Mouse (Mus musculus): Measurements from ENCODE around the gene Clpsl2. TPM values are rescaled to one million over a fixed set of nuclear protein-coding genes. Genes with fewer than 3 reads are reported as not detected.
A peak's percentile ranks its signal among the peaks of the same experiment; 100 is the strongest.

Clpsl2 gene
- polyA plus RNA-seq, 1 experiment from 2014 or later, result not detected

DNA sequence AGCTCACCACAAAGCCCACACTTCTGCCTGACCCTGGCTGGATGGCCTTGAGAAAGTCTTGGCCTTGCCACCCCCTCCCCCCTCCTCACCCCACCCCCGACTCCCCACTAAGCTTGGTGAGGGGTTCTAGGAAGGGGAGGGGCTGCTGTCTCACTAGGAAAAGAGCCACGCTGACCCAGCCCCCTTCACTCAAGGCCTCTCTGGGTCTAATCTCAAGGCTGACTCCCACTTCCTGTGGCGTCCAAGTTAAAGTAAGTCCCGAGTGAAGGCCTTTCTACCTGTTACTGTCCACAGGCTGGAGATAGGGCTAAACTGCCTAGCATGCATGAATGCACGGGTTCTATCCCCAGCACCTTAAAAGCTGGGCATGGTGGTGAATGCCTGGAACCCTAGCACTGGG is 41.7 kb upstream of the Clpsl2 start:
- no peak for ATAC-seq
- Histone ChIP-seq H3K9me3 (ENCODE audit: control insufficient read depth) (no peaks in the 10 kb centered on the region), H3K27me3 (replicated peaks; ENCODE audit: control insufficient read depth, insufficient read depth, low read length) (no peaks in the 10 kb centered on the region), H3K4me2 (replicated peaks; ENCODE audit: low read depth) (no peak overlapping the region), H3K4me1 (replicated peaks; ENCODE audit: control insufficient read depth, insufficient read depth, low read length) (peaks cover 14% of the 10 kb centered on the region; the same call in 1 of the 2 replicates), H3K9ac (ENCODE audit: low read depth, low read length) (no peak overlapping the region), H3K36me3 (ENCODE audit: control insufficient read depth, insufficient read depth) (no peaks in the 10 kb centered on the region), H3K27ac (ENCODE audit: low read depth, low read length) (no peak overlapping the region), H3K4me3 (ENCODE audit: low read depth, low read length) (no peak overlapping the region)
- 45% methylated on average over 5 of the region's 5 CpGs for WGBS
- TF ChIP-seq CTCF (IDR thresholded peaks at IDR 0.05; ENCODE audit: low read depth), result no peak

DNA sequence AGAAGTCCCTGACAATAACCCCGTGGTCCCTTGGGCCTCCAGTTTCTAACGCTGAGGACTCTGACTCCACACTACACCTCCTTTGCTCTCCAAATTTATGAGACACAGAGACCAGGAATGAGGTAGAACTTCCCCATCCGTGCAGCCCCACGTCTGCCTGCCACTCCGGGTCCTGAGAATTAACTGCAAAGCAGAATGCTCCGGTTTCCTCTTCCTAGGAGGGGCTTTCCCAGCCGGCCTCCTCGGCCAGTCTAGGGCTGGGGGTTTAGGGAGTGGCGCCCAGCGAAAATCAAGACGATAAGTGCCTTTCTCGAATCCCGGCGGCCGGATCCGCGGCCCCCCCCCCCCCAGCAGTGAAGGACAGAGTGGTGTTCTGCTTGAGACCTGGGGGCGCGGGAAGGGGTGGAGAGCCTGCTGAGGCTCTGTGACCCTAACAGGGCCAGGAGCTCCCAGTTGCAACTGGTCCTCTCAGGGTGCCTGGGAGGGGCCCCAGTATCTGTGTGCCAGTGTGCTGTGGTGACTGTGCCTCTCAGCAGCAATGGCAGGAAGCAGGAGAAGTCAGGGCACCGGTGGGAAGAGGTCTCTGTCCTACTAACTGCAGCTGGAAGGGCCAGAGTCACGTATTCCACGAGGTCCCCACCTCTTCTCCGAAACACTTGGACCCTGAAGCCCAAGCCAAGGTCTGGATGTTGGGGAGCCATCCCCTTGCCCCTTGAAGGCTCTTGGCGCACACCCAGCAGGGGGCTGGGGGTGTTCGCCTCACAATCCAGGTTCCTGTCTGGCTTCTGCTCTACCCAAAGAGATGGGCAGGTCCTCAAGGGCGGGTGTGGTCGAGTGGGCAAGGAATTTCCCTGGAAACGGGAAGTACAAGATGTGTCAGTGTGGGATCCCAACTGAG is 38.5 kb upstream of the Clpsl2 start:
- ATAC-seq, result no peak
- H3K4me1 ChIP-seq (replicated peaks; ENCODE audit: control insufficient read depth, insufficient read depth, low read length), result peaks cover 21% of the 10 kb centered on the region; the same call in 1 of the 2 replicates
- peak overlapping the region; percentile 41 for H3K4me2 ChIP-seq (replicated peaks; ENCODE audit: low read depth)
- peak overlapping the region; percentile 2 for H3K9ac ChIP-seq (ENCODE audit: low read depth, low read length)
- H3K27me3 ChIP-seq (replicated peaks; ENCODE audit: control insufficient read depth, insufficient read depth, low read length), result no peaks in the 10 kb centered on the region
- no peaks in the 10 kb centered on the region for H3K9me3 ChIP-seq (ENCODE audit: control insufficient read depth)
- no peak overlapping the region for H3K27ac ChIP-seq (ENCODE audit: low read depth, low read length)
- H3K36me3 ChIP-seq (ENCODE audit: control insufficient read depth, insufficient read depth), result no peaks in the 10 kb centered on the region
- TF ChIP-seq CTCF (IDR thresholded peaks at IDR 0.05; ENCODE audit: low read depth), result no peak
- 12% methylated on average over 28 of the region's 28 CpGs for WGBS
- H3K4me3 ChIP-seq (ENCODE audit: low read depth, low read length), result no peak overlapping the region

DNA sequence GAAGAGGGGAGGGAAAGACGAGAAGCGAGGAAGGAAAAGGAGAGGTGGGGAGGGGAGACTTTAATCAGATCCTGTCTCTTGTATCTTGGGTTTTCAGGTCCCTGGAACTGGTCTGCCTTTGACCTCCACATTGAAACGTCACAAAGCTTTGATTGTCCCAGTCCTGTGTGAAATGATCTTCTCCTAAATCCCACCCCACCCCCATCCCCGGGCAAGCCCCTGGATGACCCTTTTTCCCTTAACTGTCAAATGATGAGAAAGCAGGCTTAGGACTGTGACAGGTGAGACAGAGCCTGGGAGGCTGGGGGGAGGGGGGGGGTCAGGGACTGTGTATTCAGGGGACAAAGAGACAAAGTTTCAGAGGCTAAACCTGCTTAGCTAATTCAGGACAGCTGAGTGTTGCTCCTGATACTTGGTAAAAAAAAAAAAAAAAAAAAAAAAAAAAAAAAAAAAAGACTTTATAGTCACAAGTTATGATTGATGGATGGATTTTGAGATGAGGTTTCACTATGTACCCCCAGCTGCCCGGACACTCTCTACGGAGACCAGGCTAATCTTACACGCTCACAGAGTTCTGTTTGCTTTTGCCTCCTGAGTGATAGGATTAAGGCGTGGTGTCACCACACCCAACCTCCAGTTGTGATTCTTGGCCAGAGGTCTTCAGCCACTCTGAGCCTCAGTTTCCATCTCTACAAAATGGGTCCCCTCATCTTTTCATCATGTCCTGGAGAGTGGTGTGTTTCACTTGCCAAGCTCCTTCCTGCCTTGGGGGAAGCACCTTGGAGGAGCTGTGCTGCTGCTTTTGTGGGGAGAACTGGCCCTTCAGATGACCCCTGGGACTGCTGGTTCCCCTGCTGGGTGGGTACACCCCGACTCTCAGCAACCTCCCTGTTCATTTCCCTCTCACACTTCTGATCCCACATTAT is 37.3 kb upstream of the Clpsl2 start:
- 29% methylated on average over 9 of the region's 9 CpGs for WGBS
- Histone ChIP-seq H3K9ac (ENCODE audit: low read depth, low read length) (peak overlapping the region; percentile 11; the same call in 1 of the 2 replicates), H3K9me3 (ENCODE audit: control insufficient read depth) (no peaks in the 10 kb centered on the region), H3K4me1 (replicated peaks; ENCODE audit: control insufficient read depth, insufficient read depth, low read length) (peaks cover 25% of the 10 kb centered on the region; the same call in 1 of the 2 replicates), H3K36me3 (ENCODE audit: control insufficient read depth, insufficient read depth) (no peaks in the 10 kb centered on the region), H3K4me3 (ENCODE audit: low read depth, low read length) (no peak overlapping the region), H3K27me3 (replicated peaks; ENCODE audit: control insufficient read depth, insufficient read depth, low read length) (no peaks in the 10 kb centered on the region), H3K27ac (ENCODE audit: low read depth, low read length) (peak overlapping the region; percentile 90), H3K4me2 (replicated peaks; ENCODE audit: low read depth) (no peak overlapping the region)
- ATAC-seq, result peak; percentile 1; the same call in 1 of the 2 replicates
- no peak for TF ChIP-seq CTCF (IDR thresholded peaks at IDR 0.05; ENCODE audit: low read depth)

DNA sequence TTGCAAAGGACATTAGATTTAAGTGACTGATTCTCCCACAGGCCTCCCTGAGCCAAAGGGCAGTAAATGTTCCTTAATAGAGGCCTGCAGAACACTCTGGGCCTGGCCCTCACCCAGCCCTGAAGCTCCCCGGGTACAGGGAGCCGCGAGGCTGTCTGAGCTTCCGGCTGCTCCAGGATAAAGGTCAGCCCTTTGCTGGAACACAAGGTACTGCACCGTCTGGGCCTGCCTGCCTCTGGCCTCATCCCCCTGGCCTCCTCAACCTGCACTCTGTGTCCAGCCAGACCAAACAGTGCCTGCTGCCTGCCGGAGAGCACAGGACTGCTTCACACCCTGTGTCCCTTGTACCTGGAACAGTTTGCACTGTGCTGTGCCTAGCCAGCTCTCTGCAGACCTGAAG is 36.5 kb upstream of the Clpsl2 start:
- Histone ChIP-seq H3K4me2 (replicated peaks; ENCODE audit: low read depth) (no peak overlapping the region), H3K4me3 (ENCODE audit: low read depth, low read length) (no peak overlapping the region), H3K27me3 (replicated peaks; ENCODE audit: control insufficient read depth, insufficient read depth, low read length) (no peaks in the 10 kb centered on the region), H3K4me1 (replicated peaks; ENCODE audit: control insufficient read depth, insufficient read depth, low read length) (peaks cover 29% of the 10 kb centered on the region; the same call in 1 of the 2 replicates), H3K36me3 (ENCODE audit: control insufficient read depth, insufficient read depth) (no peaks in the 10 kb centered on the region), H3K27ac (ENCODE audit: low read depth, low read length) (peak overlapping the region; percentile 90), H3K9me3 (ENCODE audit: control insufficient read depth) (no peaks in the 10 kb centered on the region), H3K9ac (ENCODE audit: low read depth, low read length) (peak overlapping the region; percentile 11; the same call in 1 of the 2 replicates)
- 16% methylated on average over 6 of the region's 6 CpGs for WGBS
- no peak for TF ChIP-seq CTCF (IDR thresholded peaks at IDR 0.05; ENCODE audit: low read depth)
- ATAC-seq, result peak; percentile 85

DNA sequence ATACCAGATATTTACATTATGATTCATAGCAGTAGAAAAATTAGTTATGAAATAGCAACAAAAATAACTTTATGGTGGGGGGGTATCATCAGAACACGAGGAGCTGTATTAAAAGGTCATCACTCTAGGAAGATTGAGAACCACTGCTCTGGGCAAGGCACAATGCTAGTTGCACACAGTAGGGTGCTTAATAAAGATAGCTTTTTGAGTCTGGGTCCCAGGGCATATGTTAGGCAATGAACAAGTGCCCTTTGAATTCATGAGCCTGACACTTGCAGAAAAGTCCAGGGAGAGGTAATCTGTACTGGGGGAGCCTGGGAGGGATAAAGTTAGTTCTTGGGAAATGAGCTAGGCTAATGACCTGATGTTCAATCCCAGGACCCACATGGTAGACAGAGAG is 35.9 kb upstream of the Clpsl2 start:
- no peak overlapping the region for H3K4me2 ChIP-seq (replicated peaks; ENCODE audit: low read depth)
- H3K4me1 ChIP-seq (replicated peaks; ENCODE audit: control insufficient read depth, insufficient read depth, low read length), result peaks cover 29% of the 10 kb centered on the region; the same call in 1 of the 2 replicates
- H3K4me3 ChIP-seq (ENCODE audit: low read depth, low read length), result no peak overlapping the region
- H3K36me3 ChIP-seq (ENCODE audit: control insufficient read depth, insufficient read depth), result no peaks in the 10 kb centered on the region
- TF ChIP-seq CTCF (IDR thresholded peaks at IDR 0.05; ENCODE audit: low read depth), result no peak
- no peak for ATAC-seq
- no peaks in the 10 kb centered on the region for H3K27me3 ChIP-seq (replicated peaks; ENCODE audit: control insufficient read depth, insufficient read depth, low read length)
- H3K27ac ChIP-seq (ENCODE audit: low read depth, low read length), result peak overlapping the region; percentile 90
- H3K9me3 ChIP-seq (ENCODE audit: control insufficient read depth), result no peaks in the 10 kb centered on the region
- no peak overlapping the region for H3K9ac ChIP-seq (ENCODE audit: low read depth, low read length)
- WGBS, result 27% methylated on average over 1 of the region's 1 CpGs

DNA sequence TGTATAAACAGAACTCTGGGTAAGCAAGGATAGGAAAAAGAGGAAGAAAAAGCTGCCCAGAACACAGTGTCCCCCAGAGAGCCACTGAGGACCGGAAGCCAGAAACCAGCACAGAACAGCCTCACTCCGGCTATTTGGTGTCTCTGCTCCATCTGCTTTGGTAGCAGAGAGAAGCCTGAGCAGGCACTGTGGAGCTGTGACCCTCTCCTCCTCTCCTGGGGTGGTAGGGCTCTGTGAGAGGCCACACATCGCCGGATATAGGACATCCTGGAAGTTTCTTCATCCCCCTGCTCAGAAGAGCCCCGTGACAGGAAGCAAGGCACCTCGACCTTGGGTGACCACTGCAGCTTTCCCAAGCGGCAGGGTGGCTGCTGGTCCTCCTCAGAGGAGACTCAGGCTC is 35.4 kb upstream of the Clpsl2 start:
- no peak overlapping the region for H3K9ac ChIP-seq (ENCODE audit: low read depth, low read length)
- 57% methylated on average over 7 of the region's 7 CpGs for WGBS
- H3K27me3 ChIP-seq (replicated peaks; ENCODE audit: control insufficient read depth, insufficient read depth, low read length), result no peaks in the 10 kb centered on the region
- peaks cover 29% of the 10 kb centered on the region; the same call in 1 of the 2 replicates for H3K4me1 ChIP-seq (replicated peaks; ENCODE audit: control insufficient read depth, insufficient read depth, low read length)
- no peak overlapping the region for H3K4me2 ChIP-seq (replicated peaks; ENCODE audit: low read depth)
- no peak for TF ChIP-seq CTCF (IDR thresholded peaks at IDR 0.05; ENCODE audit: low read depth)
- no peaks in the 10 kb centered on the region for H3K36me3 ChIP-seq (ENCODE audit: control insufficient read depth, insufficient read depth)
- H3K9me3 ChIP-seq (ENCODE audit: control insufficient read depth), result no peaks in the 10 kb centered on the region
- H3K27ac ChIP-seq (ENCODE audit: low read depth, low read length), result peak overlapping the region; percentile 69
- ATAC-seq, result no peak
- no peak overlapping the region for H3K4me3 ChIP-seq (ENCODE audit: low read depth, low read length)

All from intestine, postnatal 0 days (tissue).